Mouse (Mus musculus) fat pad, adult 2 months (tissue): ENCODE results near the gene Lypd5.
"Not testable (repeated sequence)": the region's sequence is repeated elsewhere in the genome, so short reads cannot be mapped to it uniquely, and the experiment has no call there.

ENCODE experiments used
- DNase-seq: peaks from one replicate; pipeline ENCODE4 v3.0.0-alpha.2; 2011; ENCODE audit warnings: low read depth, low spot score; ENCODE audit errors: extremely low read depth

The Lypd5 gene

DNA sequence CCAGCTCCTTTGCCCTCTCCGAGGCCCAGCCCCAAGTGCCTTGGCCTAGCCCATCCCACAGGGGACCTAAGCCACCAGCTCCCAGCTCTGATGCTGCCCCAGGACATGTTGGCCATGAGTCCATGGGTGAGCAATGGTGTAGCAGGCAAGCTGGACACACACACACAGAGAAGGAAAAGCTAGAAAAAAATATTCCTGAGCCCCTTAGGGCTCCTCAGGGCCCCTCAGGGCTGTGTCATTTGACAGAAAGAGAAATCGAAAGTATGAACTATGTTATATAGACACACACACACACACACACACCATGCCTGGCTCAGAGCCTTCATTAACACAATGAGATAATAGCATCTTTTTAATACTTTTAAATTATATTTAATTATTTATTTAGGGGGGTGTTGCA is 31.4 kb downstream of the Lypd5 start:
- no peak for DNase-seq

- DNase-seq = no peak
These were observed 33.9 kb downstream of the Lypd5 start for GRCm38 (mm10) chr7:24382730-24383372.

DNA sequence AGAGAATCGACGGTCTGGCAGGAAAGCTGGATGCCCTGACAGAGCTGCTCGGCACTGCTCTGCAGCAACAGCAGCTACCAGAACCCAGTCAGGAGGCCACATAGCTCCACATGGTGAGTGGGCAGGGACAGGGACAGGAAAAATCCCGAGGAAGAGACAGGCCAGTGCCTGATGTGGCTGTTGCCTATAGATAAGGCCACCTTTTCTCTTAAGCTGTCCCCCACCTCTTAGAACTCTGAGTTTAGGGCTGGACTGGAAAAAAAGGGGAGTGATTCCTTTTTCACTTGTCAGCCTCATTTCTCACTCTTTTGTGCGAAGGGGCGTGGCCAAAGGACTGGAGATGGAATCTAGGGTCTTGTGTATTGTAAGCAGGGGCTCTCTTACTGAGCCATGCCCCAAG is 35.1 kb downstream of the Lypd5 start:
- DNase-seq = no peak

DNA sequence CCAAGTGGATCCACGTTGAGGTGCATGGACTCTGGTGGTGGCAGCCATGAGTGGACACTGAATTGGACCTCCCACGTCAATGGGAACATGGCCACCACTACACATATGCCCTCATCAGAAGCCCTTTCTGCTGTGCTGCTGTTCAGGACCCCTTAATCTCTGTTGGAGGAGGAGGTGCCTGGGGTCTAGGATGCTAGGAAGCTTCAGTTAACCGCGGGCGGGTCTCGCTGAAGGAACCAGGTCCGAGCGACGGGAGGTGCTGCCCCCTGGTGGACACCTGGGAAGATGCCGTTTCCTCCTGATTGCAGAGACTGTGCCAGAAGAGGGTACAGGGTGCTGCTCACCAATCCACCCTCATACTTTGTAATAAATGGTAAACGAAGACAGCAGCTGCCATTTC is 35.8 kb downstream of the Lypd5 start:
- DNase-seq = no peak

GRCm38 (mm10) chr7:24387059-24387556 is 38.1 kb downstream of the Lypd5 start:
- no peak for DNase-seq

DNA sequence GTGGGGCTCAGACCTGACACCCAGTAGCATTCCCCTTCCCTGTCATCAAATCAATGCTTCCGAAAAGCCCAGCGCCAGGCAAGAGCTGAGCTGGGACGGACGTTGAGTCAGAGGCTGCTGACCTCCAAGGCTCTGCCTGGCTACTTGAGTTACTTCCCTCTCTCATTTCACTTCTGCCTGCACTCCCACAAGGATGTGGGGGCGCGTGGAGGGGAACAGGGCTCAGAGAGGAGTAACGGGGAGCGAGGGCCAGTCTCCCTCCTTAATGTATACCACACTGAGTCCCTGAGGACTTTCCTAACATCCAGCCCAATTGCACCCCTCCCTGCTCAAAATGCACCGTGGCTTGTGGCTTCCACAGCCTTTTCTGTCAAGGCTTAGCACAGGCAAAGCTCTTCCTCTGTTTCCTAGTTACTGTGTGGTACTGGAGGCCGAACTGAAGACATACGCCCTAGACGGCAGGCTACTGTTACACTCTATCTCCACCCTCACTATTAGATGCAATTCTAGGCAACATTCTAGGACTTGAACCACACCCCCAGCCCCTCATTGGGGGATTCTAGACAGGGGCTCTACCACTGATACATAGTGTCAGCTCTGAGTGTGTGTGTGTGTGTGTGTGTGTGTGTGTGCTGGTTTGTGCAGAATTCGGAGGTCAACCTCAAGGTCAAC is 40.7 kb downstream of the Lypd5 start:
- DNase-seq = no peak

- DNase-seq = no peak
These were observed 41.5 kb downstream of the Lypd5 start for GRCm38 (mm10) chr7:24390512-24390911.

DNA sequence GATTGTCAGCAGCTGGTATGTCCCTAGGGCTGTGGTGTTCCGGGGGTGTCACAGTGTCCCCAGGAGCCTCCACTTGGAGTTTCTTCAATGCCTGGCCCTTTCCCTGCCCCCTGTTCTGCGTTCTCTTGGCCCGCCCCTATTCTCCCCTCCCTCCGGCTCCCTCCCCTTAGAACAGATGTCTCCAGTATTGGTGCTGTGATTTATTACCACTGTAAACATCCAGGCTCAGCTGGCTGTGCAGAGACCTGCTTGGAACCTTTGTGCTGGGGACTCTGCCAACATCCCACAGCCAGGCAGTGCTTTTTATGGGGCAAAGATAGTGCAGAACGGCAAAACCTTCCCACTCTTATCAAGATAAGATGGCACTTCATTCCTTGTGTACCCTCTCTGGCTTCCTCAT is 42.1 kb downstream of the Lypd5 start:
- no peak for DNase-seq

GRCm38 (mm10) chr7:24391687-24392086 is 42.7 kb downstream of the Lypd5 start:
- no peak for DNase-seq

GRCm38 (mm10) chr7:24394054-24394453 is 45.1 kb downstream of the Lypd5 start:
- DNase-seq = no peak

GRCm38 (mm10) chr7:24394475-24395161 is 45.6 kb downstream of the Lypd5 start:
- DNase-seq = peak; percentile 84

DNA sequence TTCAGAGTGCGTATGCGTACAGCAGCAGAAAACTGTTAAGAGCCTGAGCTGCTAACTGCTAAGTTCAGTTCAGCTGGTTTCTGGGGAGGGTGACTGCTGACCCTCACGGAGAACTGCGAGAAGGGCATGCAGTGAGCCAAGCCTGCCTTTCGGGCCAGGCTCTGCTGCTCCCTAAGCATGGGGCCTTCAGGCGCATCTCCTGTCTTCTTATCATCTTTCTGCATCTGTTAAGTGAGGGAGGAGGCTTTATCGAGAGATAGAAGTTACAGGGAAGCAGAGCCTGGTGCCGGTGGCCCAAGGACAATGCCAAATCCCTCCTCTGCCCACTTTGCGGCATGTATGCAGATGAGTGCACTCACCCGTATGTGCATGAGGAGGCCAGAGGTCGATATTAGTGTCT is 47.8 kb downstream of the Lypd5 start:
- DNase-seq = no peak

DNA sequence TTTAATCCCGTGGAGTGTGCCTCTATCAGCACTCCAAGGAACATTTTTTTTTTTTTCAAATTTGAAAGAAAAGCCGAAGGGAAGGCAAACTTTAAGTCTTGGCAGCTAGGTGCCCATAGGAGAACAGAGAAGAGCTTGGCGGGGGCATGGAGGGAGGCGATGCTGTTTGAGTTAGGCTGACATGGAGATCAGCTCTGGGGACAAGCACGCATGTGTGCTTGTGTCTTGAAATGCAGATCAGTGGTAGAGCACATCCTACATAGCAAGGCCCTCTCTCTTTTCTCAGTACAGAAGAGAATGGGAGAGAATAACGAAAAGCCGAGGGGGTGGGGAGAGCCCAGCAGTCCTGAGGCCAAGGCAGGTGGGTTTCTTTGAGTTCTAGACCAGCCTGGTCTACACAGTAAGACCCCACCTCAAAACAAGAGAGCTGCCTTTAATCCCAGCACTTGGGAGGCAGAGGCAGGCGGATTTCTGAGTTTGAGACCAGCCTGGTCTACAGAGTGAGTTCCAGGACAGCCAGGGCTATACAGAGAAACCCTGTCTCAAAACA is 49.4 kb downstream of the Lypd5 start:
- no peak for DNase-seq

DNA sequence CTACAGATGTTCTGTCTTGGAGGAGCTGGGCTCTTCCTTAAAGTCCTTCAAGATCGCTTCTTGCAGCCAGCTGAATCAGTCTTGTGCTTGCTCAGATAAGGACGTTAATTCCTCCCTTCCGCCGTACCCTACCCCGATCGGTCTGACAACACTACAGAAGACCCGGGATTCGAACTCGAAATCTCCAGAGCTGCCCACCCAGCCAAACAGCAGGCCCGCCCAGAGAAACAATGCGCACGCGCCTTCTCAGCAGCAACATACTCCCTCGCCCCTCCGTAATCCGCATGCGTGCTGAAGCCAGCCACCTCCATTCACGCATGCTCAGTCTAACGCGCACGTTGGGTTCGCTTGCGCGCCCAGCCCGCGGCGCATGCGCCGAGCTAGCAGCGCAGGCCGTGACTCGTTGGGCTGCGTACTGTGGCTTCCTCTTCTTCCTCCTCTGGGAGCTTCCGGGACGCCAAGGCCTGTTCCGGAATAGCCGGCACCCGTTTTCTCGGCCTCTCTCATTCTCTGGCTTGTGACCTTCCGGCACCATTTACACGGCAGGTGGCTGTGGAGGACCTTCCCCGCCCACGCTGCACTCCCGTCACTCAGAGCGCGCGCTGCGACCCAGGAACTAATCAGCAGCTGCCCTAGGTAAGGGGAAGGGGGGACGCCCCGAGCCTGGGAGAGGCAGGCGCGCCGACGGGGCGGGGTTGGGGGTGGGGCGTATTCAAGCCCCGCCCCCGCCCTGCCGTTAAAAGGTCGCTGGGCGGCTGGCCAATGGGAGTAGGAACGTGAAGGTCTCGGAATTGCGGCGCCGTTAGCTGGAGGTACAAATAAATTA is 50.5 kb downstream of the Lypd5 start, which contains the start of gene Smg9:
Gene Smg9, plus strand, starts transcription at position 364 of the 826 bp plus-strand sequence.
- peak; percentile 70 for DNase-seq

DNA sequence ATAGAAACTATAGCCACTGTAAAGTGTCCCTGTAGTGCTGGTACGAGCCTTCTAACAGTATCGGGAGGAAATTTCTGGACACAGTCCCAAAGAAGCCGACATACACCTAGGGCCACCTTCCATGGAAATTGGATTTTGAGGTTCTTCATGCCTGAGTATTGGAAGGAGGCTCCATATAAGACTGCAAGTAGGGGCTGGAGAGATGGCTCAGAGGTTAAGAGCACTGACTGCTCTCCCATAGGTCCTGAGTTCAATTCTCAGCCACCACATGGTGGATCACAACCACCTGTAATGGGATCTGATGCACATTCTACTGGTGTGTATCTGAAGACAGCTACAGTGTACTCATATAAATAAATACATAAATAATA is 51.1 kb downstream of the Lypd5 start:
- DNase-seq = no peak

DNA sequence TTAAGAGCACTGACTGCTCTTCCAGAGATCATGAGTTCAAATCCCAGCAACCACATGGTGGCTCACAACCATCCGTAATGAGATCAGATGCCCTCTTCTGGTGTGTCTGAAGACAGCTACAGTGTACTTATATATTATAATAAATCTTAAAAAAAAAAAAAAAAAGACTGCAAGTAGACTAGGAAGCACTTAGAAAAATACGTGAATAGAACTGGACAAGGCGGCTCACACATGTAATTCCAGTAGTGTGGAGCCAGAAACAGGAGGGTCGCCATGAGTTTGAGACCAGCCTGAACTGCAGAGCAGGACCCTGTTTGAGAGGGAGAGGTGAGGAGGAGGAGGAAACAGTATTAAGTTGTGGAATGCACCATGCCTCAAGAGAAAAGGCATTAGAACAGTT is 51.5 kb downstream of the Lypd5 start:
- not testable (repeated sequence) for DNase-seq

- no peak for DNase-seq
These were observed 53.9 kb downstream of the Lypd5 start for GRCm38 (mm10) chr7:24402851-24403250.
